Mouse (Mus musculus): ENCODE measurements around the gene Nom1. TPM values are rescaled to one million over a fixed set of nuclear protein-coding genes. Genes with fewer than 3 reads are reported as not detected.
A peak's percentile ranks its signal among the peaks of the same experiment; 100 is the strongest.

Gene Nom1
- total RNA-seq, 2 experiments from 2014 or later: 19.9 to 25.4 TPM

DNA sequence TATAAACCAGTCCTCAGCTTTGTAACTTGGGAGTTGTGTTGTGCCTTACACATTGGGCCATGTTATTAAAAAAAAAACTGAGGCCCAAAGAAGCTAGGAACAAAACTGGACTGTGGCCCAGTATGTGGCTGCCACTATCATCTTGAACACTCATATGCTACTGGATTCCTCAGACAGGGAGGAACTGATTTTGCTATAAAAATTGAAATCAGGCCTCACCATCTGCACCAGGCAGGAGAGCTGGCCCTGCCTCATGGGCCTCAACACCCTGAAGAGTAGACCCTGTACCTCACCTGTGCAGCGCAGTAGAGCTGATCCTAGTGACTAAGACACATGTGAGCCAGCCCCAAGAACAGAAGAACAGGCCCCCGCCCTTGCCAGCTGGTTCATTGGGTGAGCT is 10.8 kb downstream of the Nom1 start:
- Histone ChIP-seq H3K4me3 (no peak overlapping the region), H3K27ac (no peak overlapping the region)
- intact Hi-C loops (cut with DNase I): no loop called here
- TF ChIP-seq CTCF (IDR thresholded peaks at IDR 0.05): no peak
- no peak for DNase-seq (ENCODE audit: extremely low spot score in 1 of 2, low spot score in 2 of 2)

GRCm38 (mm10) chr5:29452352-29452751 is 17.9 kb downstream of the Nom1 start:
- intact Hi-C loops (cut with DNase I): no loop called here
- no peak for TF ChIP-seq CTCF (IDR thresholded peaks at IDR 0.05)
- Histone ChIP-seq H3K27ac (no peak overlapping the region), H3K4me3 (no peak overlapping the region)
- DNase-seq (ENCODE audit: extremely low spot score in 1 of 2, low spot score in 2 of 2): no peak

DNA sequence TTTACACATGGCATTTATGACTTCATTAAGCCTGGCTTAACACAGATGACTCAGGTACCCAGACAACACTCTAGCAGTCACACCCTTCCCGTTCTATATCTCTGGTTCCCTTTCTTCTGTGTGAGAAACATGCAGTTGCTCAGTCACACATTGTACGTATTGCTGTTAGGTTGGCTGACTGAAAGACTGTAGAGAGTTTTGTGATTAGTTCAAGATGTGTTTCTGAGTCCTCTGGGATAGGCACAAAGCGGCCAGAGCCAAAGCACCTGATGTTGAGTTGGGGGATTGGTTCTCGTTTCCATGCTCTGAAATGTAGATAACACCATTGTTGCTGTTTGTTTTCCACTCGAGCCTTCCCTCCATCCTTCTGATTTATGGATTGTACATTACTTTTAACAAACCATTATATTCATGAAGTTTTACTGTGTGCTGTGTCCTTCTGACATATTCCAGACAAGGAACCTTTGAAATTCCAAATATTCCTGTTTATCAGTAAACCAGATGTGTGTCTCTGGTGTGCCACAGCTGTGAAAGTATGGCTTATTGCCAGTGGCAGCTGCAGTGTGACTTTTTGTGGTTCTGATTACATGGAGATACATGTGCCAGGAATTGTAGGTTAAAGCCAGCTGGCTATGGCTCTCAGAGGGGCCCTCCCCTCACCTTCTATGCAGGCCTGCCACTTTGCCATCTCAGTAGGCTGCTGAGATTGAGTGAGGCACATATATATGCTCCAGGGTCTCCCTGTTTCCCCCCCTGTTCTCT is 22.6 kb downstream of the Nom1 start:
- Histone ChIP-seq H3K4me3 (no peak overlapping the region), H3K27ac (no peak overlapping the region)
- intact Hi-C loops (cut with DNase I): no loop called here
- TF ChIP-seq CTCF (IDR thresholded peaks at IDR 0.05): no peak
- DNase-seq (ENCODE audit: extremely low spot score in 1 of 2, low spot score in 2 of 2): no peak

DNA sequence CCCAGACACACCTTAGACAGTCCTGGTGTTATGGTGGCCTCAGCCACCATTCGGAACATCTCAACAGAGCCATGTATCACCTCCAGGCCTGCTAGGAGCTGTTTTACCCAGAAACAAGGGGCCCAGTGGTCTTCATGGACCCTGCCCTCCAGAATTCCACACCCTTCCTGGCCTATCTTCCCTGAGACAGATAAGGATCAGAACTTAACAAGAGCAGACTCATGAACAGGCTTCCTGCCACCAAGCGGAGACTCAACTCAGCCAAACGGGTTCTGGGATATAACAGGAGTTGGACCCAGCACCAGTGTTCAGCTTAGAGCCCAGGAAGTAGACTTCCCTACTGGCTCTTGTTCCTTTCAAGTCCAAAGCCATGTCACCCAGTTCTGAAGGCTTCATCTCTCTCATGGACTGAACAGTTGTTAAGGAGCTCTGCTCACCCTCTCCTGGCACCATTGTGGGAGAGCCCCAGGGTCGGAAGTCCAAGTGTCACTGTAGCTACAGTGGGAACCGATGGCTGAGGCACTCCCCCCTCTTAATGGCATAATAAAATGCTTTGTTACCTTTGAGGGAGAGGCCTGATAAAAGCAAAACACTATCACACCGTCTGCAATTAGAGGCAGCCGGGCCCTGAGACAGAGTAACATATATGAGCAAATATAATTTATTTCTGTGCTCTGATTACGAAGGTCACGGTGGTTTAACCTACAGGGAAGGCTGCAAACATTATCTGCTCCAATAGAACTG is 28.7 kb downstream of the Nom1 start:
- no peak overlapping the region for H3K27ac ChIP-seq
- no peak overlapping the region for H3K4me3 ChIP-seq
- TF ChIP-seq CTCF (IDR thresholded peaks at IDR 0.05): no peak
- intact Hi-C loops (cut with DNase I): no loop called here
- DNase-seq (ENCODE audit: extremely low spot score in 1 of 2, low spot score in 2 of 2): no peak

- no peak for TF ChIP-seq CTCF (IDR thresholded peaks at IDR 0.05)
- no peak for DNase-seq (ENCODE audit: extremely low spot score in 1 of 2, low spot score in 2 of 2)
- H3K27ac ChIP-seq: no peak overlapping the region
- H3K4me3 ChIP-seq: peak overlapping the region; percentile 23
- intact Hi-C loops (cut with DNase I): no loop called here
Observed at GRCm38 (mm10) chr5:29467489-29468350, 33.3 kb downstream of the Nom1 start.

GRCm38 (mm10) chr5:29468351-29469065 is 34.0 kb downstream of the Nom1 start:
- intact Hi-C loops (cut with DNase I): no loop called here
- Histone ChIP-seq H3K27ac (no peak overlapping the region), H3K4me3 (peak overlapping the region; percentile 23)
- no peak for TF ChIP-seq CTCF (IDR thresholded peaks at IDR 0.05)
- no peak for DNase-seq (ENCODE audit: extremely low spot score in 1 of 2, low spot score in 2 of 2)

DNA sequence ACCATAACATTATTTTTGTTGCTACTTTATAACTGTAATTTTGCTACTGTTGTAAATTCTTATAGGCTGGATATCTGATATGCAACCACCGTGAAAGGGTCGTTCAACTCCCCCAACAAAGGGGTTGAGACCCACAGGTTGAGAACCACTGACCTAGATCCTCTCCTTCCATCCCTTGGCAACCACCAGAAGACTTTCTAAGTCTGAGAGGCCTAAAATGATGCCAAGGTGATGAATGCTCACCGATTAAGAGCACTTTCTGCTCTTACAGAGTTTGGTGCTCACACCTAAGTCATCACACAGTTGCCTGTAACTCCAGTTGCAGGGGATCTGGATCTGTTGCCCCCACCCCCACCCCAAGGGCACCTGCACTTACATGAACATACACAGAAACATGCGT is 35.0 kb downstream of the Nom1 start:
- TF ChIP-seq CTCF (IDR thresholded peaks at IDR 0.05): no peak
- Histone ChIP-seq H3K27ac (no peak overlapping the region), H3K4me3 (no peak overlapping the region)
- no peak for DNase-seq (ENCODE audit: extremely low spot score in 1 of 2, low spot score in 2 of 2)
- intact Hi-C loops (cut with DNase I): no loop called here

GRCm38 (mm10) chr5:29470271-29470670 is 35.8 kb downstream of the Nom1 start:
- intact Hi-C loops (cut with DNase I): loop anchor here (5.0 kb wide), 1 partner anchor 1348 kb away; no protein-coding TSS in a partner anchor

GRCm38 (mm10) chr5:29470851-29471394 is 36.5 kb downstream of the Nom1 start:
- Histone ChIP-seq H3K27ac (no peak overlapping the region), H3K4me3 (no peak overlapping the region)
- DNase-seq (ENCODE audit: extremely low spot score in 1 of 2, low spot score in 2 of 2): no peak
- intact Hi-C loops (cut with DNase I): loop anchor here (5.0 kb wide), 1 partner anchor 1349 kb away; no protein-coding TSS in a partner anchor
- no peak for TF ChIP-seq CTCF (IDR thresholded peaks at IDR 0.05)

More at GRCm38 (mm10) chr5:29470271-29470670, 35.8 kb downstream of the Nom1 start:
- no peak for DNase-seq (ENCODE audit: extremely low spot score in 1 of 2, low spot score in 2 of 2)
- Histone ChIP-seq H3K27ac (no peak overlapping the region), H3K4me3 (no peak overlapping the region)
- no peak for TF ChIP-seq CTCF (IDR thresholded peaks at IDR 0.05)

DNA sequence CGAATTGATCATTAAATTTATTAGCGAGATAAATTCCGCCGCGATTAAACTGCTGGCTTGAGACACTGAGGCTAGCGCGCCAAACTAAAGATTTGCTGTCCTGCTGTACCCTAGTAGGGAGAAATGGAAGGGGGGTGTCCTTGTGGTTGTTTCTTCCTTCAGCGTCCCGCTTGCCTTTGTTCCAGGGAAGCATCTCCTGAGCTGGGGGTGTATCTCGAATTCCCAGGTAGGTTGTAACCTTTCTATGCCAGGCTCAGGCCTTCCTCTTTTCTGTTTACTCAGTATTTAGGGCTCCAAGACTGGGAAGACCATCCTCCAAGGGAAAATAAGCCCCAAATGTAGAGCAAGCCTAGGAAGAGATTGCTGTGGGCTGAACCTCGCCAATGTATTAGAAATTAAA is 36.9 kb downstream of the Nom1 start:
- no peak for DNase-seq (ENCODE audit: extremely low spot score in 1 of 2, low spot score in 2 of 2)
- Histone ChIP-seq H3K27ac (no peak overlapping the region), H3K4me3 (no peak overlapping the region)
- intact Hi-C loops (cut with DNase I): loop anchor here (5.0 kb wide), 1 partner anchor 1349 kb away; no protein-coding TSS in a partner anchor
- no peak for TF ChIP-seq CTCF (IDR thresholded peaks at IDR 0.05)

Data from left cerebral cortex, adult 2 months (tissue).